Mouse (Mus musculus) bone marrow, adult 2 months (tissue): ENCODE measurements around the gene Zdhhc6.

ENCODE experiments used
- CTCF ChIP-seq: fragments of 200-500 bp; IDR thresholded peaks from 2 replicates; pipeline ENCODE4 v1.5.1; 2011; ENCODE audit warnings: low read length, control low read depth; ENCODE audit not compliant: control insufficient read depth, insufficient read depth
- POLR2A ChIP-seq: fragments of 200-500 bp; IDR thresholded peaks from 2 replicates; pipeline ENCODE4 v1.6.1; 2011; ENCODE audit warnings: low read depth, mild to moderate bottlenecking, control low read depth, low read length, borderline replicate concordance; ENCODE audit not compliant: control insufficient read depth

DNA sequence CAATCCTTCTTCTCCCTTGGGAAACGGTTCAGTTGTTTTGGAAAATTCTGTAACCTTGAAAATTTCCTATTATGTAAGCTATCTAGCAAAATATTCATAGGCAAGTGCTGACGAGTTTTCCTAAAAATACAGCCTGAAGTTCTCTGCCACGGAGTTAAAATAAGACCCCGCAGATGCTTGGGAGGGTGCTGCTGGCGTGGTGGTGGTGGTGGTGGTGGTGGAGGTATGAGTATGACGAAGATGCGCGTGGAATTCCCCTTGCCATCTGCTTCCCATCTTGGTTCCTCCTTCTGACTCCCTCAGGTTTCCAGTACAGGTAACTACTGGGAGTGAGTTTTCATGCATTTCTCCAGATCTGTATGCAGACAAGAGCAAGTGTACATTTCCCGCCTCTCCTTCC is 46.8 kb upstream of the Zdhhc6 start:
- TF ChIP-seq CTCF: no peak
- no peak for TF ChIP-seq POLR2A
